Mouse (Mus musculus): ENCODE measurements around the gene Gm17359. TPM values are rescaled to one million over a fixed set of nuclear protein-coding genes. Genes with fewer than 3 reads are reported as not detected.

Gm17359 gene
- total RNA-seq, 2 experiments from 2014 or later: not detected

- DNase-seq (ENCODE audit: low spot score): no peak
- intact Hi-C loops (cut with DNase I): no loop called here
Measured at GRCm38 (mm10) chr3:79342961-79343735, 6.7 kb downstream of the Gm17359 start.

DNA sequence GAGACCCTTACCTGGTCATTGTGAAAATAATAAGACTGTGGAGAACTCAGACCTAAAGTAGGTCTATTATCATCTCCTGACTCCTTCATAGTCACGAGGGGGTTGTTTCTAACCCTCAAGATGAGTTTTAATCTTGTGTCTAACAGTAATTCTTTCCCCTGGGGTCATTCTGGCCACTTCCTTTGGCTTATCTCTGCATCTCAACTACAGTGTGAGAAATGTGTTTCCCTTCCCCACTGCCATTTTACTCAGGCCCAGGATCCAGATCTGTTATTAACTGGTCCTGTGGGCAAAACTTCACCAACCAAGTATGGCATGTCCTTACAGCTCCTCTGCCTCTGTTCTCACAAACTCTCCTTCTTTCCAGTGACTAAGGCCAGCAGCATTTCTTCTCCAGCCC is 12.8 kb downstream of the Gm17359 start:
- intact Hi-C loops (cut with DNase I): no loop called here
- no peak for DNase-seq (ENCODE audit: low spot score)

DNA sequence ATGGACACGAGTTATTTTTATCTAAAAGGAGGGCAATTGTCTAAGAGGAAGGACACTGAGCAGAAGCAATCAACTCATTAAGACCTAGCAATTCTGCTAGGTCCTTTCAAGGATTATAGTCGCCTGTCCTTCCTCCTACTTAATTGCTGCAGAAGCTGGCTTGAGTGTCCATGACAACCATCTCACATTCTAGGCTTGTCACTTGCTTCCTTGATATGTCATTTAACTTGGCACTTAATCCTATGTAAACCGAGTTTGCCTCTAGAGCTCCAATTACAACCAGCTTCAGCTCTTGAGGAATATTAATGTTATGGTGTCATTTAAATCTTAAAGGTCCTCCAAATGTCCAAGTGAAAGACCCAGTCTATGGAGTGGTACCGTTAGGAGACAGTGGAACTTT is 22.3 kb downstream of the Gm17359 start:
- DNase-seq (ENCODE audit: low spot score): no peak
- intact Hi-C loops (cut with DNase I): no loop called here

DNA sequence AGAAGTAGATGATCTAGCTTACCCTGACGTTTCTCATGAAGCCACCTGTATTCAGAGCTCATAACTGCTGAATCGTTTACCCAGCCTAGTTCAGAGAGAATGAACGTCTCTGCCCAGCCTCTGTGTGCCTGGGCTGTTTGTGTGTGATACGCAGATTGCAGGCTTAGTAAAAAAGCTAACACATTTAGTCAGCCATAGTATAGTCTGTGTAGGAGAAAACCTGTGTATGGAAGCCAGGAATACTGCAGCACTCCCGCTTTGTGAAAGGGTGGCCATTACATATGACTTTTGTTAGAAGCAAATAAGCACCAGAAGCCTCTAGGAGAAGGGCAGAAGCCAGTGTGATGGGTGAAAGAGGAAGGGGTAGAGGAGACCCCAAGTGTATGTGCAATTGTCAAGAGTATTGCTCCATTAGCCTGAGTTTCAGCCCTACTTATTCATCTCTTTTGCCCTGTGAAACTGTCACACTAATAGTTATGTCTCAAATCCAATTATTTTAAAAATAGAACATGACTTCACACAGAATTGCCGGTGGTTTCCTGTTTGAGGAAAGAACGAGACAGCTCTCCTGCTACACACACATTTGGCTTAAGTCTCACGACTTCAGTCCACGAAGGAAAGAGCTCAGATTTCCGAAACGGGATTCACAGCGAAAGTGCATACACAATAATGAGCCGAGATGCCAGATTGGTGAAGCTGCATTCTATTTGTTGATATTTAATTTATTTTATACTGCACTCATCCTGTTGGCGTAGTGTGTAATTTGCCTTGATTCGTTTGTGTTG is 24.0 kb downstream of the Gm17359 start:
- DNase-seq (ENCODE audit: low spot score): no peak
- intact Hi-C loops (cut with DNase I): loop anchor here (5.0 kb wide), 1 partner anchor 138 kb away; no protein-coding TSS in a partner anchor

DNA sequence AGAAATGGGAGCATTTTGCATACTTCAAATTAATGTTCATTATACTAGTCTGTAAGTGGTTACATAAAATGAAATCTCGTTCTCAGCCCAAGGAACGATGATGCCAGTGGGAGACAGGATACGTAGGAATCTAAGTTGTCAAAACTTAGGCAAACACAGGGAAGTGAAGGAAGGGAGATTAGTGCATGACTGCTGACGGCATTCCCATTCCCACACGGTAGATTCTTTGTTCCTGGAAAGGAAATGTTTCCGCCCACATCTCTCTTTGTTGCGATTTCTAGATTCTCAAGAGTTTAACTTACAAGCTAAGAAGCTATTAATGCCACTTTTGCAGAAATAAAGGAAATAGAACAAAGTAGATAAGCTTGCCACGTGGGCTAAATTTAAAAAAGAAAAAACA is 29.6 kb downstream of the Gm17359 start:
- no peak for DNase-seq (ENCODE audit: low spot score)
- intact Hi-C loops (cut with DNase I): no loop called here

GRCm38 (mm10) chr3:79368306-79368705 is 31.8 kb downstream of the Gm17359 start:
- intact Hi-C loops (cut with DNase I): no loop called here
- no peak for DNase-seq (ENCODE audit: low spot score)

- DNase-seq (ENCODE audit: low spot score): no peak
- intact Hi-C loops (cut with DNase I): no loop called here
Measured at GRCm38 (mm10) chr3:79370385-79370929, 34.0 kb downstream of the Gm17359 start.

DNA sequence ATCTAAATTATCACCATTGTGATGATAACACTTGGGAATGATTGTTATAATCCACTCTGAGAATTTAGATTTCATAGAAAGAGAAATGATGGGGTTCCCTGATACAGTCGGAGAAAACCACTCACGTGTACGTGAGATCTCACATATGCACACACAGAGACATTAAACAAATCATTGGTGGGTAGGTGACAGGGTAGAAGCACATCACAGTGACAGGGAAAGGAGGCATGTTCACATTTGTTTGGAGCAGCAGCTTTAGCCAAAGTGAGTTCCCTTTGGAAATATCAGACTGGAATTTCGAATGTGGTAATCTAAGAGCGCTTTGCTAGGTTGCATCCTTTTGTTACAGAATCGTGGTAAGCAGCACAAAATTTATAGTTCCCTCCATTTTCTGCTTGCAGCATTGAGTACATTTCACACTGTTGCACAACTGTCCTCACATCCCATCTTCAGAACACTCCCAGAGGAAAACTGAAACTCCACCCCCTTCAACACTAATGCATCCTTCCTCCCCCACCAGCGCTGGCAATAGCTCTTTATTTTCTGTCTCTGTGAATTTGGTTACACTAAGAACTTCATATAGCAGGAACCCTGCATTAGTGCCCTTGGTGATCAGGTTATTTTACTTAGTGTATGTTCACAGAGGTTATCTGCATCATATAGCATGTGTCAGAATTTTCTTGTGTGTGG is 35.2 kb downstream of the Gm17359 start:
- DNase-seq (ENCODE audit: low spot score): no peak
- intact Hi-C loops (cut with DNase I): no loop called here

DNA sequence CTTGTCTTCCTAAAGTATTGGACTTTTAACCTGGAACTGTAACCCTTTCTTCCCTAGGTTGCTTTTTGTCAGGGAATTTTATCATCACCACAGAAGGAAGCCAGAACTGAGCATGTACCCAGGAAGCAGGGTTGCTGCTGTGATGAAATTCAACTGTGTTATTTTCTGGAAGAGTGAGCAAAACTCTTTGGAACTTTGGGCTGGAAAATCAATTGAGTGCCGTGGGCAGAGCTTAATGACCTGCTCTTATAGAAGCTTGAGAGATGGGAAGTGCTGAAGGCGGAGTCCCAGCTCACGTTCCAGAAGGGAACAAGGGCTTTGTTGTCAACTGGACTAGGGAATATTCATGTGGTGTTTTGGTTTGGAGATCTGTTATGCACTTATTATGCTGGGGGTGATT is 37.5 kb downstream of the Gm17359 start:
- intact Hi-C loops (cut with DNase I): no loop called here
- DNase-seq (ENCODE audit: low spot score): no peak

GRCm38 (mm10) chr3:79378086-79378485 is 41.6 kb downstream of the Gm17359 start:
- intact Hi-C loops (cut with DNase I): no loop called here
- DNase-seq (ENCODE audit: low spot score): no peak

DNA sequence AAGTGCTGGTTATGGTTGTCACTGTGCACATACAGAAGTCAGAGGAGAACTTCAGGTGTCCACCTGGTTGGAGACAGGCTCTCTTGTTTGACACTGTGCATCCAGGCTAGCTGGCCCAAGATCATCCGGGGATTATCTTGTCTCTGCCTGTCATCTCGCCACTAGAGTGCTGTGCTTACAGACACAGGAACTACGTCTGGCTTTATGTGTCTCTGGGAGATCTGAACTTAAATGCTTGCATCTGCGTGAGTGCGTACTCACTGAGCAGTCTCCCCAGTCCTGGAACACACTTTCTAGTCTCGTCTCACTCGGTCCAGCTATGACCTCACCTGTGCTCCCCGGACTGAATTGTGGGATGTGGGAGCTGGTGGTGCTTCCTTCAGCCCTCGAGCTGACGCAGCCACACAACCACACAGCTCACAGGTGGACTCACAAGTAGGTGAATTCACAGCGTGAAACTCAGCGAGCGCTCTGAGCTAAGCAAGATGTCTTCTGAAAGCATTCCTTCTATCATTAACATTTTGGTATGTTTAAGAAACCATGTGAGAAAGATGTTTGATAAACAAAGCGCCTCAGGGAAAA is 42.9 kb downstream of the Gm17359 start:
- DNase-seq (ENCODE audit: low spot score): no peak
- intact Hi-C loops (cut with DNase I): no loop called here

- no peak for DNase-seq (ENCODE audit: low spot score)
- intact Hi-C loops (cut with DNase I): no loop called here
Measured at GRCm38 (mm10) chr3:79379873-79380595, 43.6 kb downstream of the Gm17359 start.

DNA sequence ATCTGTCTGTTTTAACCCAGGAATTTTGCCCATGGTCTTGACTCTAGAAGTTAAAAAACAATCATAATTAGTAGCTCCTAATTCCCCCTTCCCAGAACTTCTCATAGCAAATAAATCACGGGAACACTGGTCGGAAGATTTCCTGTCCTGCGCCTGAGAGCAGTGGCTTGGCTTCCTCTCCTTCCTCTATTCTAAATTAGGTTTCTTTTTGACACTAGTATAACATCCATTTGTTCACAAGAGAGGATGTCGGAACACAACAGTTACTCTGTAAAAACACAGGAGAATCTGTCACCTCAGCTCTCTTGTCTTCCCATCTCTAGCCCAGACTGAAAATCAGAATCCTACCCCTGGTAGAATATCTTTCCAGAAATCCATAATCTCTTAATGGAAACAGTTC is 44.9 kb downstream of the Gm17359 start:
- intact Hi-C loops (cut with DNase I): no loop called here
- DNase-seq (ENCODE audit: low spot score): no peak

DNA sequence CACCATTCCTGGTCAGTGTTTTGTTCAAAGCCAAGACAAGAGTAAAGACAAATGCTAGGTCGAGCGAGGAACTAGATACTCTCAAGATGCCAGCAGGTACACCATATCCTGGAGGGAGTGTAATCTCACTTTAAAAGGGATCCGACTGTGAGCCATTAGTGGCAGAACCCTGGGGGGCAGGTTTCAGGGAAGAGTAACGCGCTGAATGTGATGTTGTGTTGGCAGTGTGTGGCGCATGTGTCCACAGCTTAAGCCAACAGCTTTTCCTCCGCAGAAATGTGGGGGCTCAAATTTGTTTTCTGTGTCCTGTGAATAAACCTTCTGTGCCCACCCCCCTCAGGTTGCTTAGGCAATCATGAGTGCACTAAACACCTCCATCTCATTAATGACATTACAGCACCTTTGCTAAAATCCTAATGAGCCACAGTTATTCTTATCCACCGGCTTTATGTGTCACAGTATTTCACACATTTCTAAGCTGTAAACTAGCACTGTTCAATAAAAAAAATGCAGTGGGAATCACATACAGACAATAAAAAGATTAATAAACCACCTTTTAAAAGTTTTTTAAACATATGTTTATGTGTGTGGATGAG is 49.1 kb downstream of the Gm17359 start:
- intact Hi-C loops (cut with DNase I): no loop called here
- no peak for DNase-seq (ENCODE audit: low spot score)

- intact Hi-C loops (cut with DNase I): no loop called here
- DNase-seq (ENCODE audit: low spot score): no peak
Measured at GRCm38 (mm10) chr3:79389081-79389480, 52.6 kb downstream of the Gm17359 start.

DNA sequence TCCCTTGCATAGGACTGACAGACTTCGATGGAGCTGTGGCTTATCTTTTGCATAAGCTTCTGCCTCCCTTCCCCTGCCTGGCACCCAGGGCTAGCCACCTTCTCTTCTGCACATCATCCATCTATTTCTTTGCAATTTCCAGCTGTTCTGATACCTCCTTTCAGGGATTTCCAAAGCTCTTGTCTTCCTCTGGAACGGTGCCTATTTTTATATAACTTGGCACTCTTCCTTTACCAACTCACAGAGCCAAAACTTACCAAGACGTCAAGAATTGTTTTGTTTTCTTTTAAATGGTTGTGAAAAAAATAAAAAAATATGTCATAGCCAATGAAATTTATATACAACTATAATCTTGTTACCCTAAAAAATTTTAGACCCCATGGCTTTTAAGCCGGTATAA is 64.1 kb downstream of the Gm17359 start:
- no peak for DNase-seq (ENCODE audit: low spot score)
- intact Hi-C loops (cut with DNase I): no loop called here

DNA sequence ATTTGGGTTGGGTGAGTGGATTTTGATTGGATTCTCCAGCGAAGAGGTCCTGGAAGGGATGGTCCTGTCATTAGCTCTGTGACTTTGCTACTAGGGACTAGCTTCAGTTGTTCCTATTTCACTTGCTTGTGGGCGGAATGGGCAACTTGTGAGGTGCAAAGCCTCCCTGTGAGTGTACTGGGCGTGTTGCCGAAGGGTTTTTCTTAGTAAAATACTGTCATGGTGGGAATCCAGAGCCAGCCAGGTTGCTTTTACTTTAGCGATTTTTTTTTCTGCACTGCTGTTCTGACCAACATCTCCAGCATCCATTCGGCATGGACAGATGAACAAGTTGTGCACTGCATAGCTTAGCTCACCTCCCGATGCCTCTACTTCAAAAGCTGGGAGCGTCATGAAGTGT is 65.6 kb downstream of the Gm17359 start:
- intact Hi-C loops (cut with DNase I): no loop called here
- DNase-seq (ENCODE audit: low spot score): no peak

DNA sequence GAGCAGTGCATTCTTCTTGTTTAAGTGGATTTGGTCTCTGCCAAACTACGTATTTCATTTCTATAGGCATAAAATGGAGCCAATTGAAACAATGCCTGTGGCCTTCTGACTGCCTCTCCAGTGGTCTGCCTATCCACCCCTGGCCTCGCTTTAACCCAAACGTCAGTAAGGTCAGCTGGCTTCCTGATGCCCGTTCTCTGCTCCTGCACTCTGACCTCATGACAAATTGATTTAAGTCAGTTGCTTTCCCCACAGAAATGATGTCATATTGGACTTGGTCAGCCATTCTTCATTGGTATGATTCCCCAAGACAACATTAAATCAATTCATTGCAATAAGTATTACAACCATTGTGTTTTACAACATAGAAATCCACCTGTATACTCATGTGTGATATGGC is 72.1 kb downstream of the Gm17359 start:
- intact Hi-C loops (cut with DNase I): no loop called here
- DNase-seq (ENCODE audit: low spot score): no peak

DNA sequence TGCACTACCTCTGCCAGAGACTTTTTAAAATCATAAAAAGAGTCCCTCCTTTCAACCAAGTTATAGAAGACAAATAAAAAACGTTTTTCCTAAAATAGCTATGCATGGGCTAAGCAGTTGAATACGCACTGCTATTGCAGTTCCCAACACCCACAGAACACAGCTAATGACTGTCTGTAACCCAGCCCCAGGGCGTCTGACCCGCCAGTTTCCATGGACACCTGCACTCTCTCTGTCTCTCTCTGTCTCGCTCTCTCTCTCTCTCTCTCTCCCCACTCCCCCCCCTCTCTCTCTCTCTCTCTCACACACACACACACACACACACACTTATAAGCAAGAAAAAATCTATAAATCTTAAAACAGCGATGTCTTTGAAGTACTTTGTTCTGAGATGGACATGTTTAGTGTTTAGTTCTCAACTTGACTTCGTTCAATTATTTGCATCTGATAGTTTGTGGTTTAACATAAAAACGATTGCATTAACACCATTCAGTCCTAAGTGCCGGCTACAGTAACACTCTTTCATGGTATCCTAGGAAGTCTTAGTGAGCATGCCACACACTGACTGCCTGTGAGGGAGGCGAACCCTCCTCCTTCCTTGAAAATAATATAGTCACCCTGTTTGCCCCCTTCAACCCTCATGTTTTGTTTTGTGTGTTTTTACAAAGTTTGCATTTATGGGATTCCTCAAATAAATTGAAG is 73.6 kb downstream of the Gm17359 start:
- DNase-seq (ENCODE audit: low spot score): no peak
- intact Hi-C loops (cut with DNase I): no loop called here

Measured in heart, postnatal 25 days (tissue).